Mouse (Mus musculus): ENCODE results near the gene Tmem135.

DNA sequence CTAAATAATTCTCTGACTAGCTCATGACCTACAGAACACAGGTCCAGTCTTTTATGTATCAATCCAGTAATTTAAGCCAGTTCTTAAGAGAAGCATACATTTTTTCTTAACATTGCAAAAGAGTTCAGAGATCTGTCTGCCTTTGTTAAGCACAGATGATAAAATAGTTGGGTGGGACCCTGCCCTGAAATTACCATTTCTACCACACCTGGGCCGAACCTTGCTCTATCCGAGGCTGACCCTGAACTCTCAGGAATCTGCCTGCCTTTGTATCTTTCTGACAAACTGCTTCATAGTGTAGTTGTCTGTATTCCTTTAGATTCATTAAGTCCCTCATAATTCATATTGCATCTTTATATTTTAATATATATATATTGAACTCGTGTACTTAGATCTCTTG is 87.9 kb downstream of the Tmem135 start:
- TF ChIP-seq CTCF (IDR thresholded peaks at IDR 0.05; ENCODE audit: insufficient read depth, low read depth, low read length), result no peak
- TF ChIP-seq POLR2A (IDR thresholded peaks at IDR 0.05; ENCODE audit: insufficient read depth, low read depth, low read length), result no peak
